Mouse (Mus musculus) T-helper 2 cell (primary cell): ENCODE measurements around the gene Kifc1.
"Not testable (repeated sequence)": the region's sequence is repeated elsewhere in the genome, so short reads cannot be mapped to it uniquely, and the experiment has no call there.

ENCODE experiments used
- in situ Hi-C: fragments of 300-600 bp; cut with MboI, MseI; formaldehyde crosslinking; loops from one replicate; pipeline ENCODE4 v1.15.1; 2025; ENCODE audit warnings: high pct_unique_total_duplicates

The Kifc1 gene

DNA sequence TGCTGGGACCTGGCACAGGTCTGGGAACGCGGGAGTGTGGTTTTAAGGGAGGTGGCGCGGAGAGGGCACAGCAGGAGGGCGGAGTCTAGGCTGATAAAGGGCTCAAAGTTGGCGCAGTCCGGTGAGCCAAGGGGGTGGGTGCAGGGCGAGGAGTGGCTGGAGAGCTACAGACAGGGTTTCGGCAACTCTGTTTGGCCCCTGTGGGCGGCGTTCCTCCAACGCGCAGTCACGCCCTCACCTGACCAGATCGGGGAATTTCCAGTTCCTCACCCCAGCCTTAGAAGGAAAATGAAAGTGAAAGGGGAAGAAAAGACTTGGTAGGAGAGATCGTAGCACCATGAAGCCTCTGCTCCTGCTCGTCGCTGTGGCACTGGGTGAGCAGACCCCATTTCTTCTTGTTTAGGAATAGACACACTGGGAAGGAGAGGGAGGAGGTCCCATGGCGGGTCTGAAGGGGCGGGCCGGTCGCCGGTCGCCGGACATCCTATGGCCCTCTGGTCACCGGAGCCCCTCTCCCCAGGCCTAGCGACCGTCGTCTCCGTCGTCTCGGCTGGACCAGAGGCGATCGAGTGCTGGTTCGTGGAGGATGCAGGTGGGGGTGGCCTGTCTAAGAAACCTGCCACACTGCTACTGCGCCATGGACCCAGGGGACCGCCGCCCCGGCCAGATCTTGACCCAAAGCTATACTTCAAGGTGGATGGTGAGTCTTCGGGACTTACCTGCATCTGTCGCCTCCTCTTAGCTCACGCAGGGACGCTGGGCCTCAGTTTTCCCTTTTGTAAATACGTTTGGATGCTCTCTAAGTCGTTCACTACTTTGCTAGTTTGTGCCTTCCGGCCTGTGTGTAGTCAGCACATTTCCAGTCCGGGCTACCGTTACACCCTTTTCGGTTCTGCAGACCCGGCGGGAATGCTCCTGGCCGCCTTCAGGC lies 29.2 kb upstream of the Kifc1 start:
- in situ Hi-C loops: no loop called here

DNA sequence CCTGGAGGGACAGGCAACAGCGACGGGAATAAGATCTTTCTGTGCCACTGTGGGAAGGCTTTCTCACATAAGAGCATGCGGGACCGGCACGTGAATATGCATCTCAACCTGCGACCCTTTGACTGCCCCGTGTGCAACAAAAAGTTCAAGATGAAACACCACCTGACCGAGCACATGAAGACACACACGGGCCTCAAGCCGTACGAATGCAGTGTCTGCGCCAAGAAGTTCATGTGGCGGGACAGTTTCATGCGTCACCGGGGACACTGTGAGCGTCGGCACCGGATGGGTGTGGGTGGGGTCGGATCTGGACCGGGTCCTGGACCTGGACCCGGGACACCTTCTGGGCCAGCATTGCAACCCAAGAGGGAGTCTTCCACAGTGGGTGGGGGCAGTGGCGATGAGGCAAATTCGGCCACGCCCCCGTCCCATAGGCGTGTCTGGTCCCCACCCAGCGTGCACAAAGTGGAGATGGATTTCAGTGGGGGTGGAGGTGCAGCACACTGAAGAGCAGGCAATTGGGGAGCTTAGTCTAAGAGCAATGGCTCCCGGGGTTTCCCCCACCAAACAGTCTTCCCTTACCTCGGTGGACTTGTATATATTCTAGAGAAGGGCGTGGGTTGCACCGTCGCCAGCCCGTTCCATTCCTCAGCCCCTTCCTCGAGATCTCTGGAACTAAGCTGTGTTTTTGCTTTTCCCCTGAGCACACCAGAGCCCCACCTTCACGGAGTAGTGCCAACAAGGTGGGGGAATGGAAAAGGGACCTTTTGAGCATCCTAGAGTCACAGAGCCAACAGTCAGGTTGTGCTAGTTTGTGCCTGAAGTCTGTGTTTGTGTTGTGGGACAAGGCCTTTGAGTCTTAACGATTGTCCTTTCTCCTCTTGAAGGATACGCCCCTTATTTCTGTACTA lies 28.1 kb upstream of the Kifc1 start:
- in situ Hi-C loops: no loop called here

DNA sequence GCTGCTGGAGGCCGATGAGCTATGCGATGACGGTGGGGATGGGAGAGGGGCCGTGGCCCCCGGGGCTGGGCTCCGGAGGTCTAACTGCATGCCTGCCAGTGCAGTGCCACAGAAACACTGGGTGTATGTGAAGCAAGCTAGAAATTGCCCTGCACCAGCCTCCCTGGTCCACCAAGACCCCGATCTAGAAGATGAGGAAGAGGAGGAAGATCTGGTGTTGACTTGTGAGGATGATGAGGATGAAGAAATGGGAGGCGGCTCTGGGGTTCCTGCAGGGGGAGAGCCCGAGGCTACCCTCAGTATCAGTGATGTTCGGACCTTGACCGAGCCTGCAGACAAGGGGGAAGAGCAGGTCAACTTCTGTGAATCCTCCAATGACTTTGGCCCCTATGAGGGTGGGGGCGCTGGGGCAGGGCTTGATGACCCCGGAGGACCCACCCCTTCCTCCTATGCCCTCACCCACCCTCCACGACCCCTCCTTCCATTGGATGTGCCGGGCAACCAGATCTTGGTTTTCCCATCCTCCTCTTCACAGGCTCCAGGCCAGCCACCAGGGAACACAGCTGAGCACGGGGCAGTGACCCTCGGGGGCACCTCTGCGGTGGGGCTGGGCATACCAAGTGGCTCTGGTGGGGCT lies 27.3 kb upstream of the Kifc1 start:
- in situ Hi-C loops: no loop called here

DNA sequence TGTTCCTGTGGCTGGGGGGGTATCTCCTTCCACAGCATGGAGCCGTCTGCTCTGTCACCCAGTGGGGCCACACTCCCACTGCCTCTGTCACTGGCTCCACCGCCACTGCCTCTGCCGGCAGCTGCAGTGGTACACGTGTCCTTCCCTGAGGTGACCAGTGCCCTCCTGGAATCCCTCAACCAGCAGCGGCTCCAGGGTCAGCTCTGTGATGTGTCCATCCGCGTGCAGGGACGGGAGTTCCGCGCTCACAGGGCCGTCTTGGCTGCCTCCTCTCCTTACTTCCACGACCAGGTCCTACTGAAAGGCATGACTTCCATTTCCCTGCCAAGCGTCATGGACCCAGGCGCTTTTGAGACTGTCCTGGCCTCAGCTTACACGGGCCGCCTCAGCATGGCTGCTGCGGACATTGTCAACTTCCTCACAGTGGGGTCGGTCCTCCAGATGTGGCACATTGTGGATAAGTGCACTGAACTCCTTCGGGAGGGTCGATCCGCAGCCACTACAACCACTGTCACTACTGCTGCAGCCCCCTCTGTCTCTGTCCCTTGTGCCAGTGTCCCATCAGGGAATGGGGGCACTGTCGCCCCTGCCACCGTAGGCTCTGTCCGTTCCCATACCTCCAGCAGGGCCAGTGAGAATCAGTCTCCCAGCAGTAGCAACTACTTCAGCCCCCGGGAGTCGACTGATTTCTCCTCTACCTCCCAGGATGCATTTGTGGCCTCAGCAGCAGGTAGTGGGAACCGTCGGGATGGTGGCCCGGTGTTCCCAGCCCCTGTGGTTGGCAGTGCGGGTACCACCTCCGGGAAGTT lies 26.6 kb upstream of the Kifc1 start:
- in situ Hi-C loops: no loop called here

DNA sequence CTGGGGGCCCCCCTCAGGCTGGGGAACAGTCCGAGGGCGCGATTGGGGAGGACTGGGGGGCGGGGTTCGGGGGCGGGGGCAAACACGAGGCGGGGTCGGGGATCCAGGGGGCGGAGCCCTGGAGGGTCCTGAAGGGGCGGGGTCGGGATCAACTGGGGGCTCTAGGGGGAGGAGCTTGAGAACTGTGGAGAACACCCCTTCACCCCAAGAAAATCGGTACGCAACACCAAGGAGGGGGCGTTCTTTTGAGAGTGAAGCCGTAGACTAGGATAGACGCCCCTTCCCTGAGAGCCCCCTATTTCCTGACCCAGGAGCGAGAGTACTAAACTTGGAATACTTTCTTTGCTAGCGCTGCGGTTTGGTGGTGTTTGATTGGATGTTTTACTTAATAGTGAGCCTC lies 25.8 kb upstream of the Kifc1 start:
- in situ Hi-C loops: no loop called here

DNA sequence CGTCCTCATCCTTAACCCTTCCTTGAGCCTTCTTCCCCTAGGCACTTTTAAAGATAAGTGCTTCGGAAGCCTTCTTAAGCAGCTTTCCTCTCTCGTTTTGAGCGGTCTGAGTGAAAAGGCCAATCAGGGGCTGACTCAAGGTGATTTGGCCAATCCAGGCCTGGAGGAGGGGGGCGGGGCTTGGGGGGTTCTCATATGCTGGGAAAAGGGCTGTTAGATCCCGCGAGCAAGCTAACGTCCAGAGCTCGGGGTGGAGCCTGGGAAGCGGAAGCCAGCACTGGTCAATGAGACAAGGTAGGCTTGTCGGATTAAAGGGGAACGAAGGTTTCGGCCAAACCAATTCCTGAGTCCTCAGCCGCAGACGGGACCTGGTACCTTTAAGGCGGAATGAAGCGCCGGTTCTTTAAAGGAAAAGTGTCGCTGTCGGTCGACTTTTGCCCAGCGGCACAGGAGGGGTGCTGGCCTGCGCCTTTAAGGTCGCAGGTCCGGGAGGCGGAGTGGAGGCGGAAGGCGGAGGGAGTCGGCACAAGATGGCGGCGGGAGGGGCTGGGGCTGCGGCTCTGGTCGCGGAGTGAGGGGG lies 25.3 kb upstream of the Kifc1 start, which contains the start of the genes Tapbp and Zbtb22:
TSS of gene Tapbp (plus strand) at position 229 of the 580 bp plus-strand sequence.
TSS of gene Zbtb22 (plus strand) at position 234 of the 580 bp plus-strand sequence.
- in situ Hi-C loops: no loop called here

DNA sequence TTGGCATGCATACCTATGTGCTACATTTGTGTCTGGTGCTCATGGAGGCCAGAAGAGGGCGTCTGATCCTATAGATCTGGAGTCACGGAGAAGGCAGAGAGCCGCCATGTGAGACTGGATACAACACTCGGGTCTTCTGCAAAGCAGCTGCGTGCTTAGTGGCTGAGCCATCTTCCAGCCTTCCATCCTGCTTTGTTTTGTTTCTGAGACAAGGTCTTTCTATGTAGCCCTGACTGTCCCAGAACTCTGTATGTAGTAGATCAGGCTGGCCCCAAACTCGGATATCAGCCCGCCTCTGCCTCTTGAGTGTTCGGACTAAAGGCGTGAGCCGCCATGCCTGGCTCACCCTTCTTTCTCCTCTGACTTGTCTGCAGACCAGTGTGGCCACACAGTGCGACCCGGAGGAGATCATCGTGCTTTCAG lies 24.5 kb upstream of the Kifc1 start:
- in situ Hi-C loops: no loop called here

DNA sequence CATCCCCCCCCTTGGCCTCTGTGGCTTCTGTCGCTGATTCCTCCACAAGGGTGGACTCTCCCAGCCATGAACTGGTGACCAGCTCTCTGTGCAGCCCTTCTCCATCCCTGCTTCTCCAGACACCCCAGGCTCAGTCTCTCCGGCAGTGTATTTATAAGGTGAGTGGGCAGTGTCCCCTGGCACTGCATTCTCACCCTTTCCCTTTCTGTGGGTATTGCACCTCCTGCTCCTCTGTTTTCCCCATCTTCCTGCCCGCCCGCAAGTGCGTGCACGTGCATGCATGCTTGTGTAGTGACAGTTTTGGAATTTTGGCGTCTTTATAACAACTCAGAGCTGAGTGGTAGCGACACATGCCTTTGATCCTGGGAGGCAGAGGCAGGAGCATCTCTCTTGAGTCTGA lies 23.4 kb upstream of the Kifc1 start:
- in situ Hi-C loops: no loop called here

DNA sequence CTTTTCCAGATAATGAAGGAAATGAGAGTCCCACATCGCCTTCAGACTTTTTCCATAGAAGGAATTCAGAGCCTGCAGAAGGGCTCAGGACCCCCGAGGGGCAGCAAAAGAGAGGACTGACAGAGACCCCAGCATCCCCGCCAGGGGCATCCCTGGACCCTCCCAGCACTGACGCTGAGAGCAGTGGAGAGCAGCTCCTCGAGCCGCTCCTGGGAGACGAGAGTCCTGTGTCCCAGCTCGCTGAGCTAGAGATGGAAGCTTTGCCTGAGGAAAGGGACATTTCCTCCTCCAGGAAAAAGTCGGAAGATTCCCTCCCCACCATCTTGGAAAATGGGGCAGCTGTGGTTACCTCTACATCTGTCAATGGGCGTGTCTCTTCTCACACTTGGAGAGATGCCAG lies 22.8 kb upstream of the Kifc1 start:
- in situ Hi-C loops: no loop called here

DNA sequence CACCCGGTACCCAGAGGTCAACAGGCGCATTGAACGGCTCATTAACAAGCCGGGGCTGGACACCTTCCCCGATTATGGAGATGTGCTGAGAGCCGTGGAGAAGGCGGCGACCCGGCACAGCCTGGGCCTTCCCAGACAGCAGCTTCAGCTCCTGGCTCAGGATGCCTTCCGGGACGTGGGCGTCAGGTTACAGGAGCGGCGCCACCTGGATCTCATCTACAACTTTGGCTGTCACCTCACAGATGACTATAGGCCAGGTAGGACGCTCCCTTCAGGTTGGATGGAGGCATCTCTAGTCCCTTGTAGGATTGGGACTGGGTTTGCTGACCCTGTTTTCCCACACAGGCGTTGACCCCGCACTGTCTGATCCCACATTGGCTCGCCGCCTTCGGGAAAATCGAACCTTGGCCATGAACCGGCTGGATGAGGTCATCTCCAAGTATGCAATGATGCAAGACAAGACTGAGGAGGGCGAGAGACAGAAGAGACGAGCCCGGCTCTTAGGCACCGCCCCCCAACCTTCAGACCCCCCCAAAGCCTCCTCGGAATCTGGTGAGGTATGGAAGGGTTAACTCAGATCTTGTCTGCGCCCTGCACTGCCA lies 21.5 kb upstream of the Kifc1 start:
- in situ Hi-C loops: no loop called here

DNA sequence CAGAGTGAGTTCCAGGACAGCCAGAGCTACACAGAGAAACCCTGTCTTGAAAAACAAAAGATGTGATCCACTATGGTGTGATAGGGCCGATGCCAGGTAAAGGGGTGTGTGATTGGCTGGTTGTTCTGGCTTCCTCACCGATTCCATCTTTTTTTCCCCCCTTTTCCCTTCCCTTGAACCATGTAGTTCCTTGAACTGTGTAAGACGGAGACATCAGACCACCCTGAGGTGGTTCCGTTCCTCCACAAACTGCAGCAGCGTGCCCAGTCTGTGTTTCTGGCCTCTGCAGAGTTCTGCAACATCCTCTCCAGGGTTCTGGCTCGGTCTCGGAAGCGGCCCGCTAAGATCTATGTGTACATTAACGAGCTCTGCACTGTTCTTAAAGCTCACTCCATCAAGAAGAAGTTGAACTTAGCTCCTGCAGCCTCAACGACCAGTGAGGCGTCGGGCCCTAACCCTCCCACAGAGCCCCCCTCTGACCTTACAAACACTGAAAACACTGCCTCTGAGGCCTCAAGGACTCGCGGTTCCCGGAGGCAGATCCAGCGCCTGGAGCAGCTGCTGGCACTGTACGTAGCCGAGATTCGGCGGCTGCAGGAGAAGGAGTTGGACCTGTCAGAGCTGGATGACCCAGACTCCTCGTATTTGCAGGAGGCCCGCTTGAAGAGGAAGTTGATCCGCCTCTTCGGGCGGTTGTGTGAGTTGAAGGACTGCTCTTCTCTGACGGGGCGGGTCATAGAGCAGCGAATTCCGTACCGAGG lies 20.8 kb upstream of the Kifc1 start:
- in situ Hi-C loops: no loop called here

DNA sequence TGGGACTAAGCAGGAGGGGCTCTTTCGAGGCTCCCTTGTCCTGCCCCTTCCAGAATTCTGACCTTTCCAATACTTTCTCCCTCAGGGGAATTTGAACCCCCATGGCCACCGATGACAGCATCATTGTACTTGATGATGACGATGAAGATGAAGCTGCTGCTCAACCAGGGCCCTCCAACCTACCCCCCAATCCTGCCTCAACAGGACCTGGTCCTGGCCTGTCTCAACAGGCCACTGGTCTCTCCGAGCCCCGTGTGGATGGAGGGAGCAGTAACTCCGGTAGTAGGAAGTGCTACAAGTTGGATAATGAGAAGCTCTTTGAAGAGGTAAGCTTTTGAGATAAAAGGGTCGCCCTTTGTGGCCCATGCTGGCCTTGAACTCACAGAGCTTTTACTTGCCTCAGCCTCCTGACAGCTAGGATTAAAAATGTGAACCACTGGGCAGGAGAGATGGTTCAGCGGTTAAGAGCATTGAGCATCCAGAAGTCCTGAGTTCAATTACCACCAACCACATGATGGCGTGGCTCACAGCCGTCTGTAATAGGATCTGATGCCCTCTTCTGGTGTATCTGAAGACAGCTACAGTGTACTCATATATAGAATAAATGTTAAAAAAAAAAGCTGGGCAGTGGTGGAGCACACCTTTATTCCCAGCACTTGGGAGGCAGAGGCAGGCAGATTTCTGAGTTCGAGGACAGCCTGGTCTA lies 20.0 kb upstream of the Kifc1 start:
- in situ Hi-C loops: no loop called here

DNA sequence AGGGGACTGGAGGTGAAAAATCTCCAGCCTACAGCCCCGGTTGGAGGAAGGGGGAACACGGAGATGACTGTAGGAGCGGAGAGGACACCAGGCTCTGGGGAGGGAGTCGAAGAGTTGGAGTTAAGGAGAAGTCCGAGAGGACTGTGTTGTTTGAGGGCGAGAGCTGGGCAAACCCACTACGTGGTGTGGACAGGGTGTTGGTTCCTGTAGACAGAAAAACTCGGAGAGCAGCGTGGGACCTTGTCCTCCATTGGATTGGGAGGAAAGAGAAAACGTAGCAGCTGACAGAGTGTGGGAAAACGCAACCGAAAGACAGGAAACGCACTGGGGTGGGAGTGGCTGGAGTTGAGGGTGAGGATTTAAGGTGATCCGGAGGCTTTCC lies 19.4 kb upstream of the Kifc1 start:
- in situ Hi-C loops: no loop called here

DNA sequence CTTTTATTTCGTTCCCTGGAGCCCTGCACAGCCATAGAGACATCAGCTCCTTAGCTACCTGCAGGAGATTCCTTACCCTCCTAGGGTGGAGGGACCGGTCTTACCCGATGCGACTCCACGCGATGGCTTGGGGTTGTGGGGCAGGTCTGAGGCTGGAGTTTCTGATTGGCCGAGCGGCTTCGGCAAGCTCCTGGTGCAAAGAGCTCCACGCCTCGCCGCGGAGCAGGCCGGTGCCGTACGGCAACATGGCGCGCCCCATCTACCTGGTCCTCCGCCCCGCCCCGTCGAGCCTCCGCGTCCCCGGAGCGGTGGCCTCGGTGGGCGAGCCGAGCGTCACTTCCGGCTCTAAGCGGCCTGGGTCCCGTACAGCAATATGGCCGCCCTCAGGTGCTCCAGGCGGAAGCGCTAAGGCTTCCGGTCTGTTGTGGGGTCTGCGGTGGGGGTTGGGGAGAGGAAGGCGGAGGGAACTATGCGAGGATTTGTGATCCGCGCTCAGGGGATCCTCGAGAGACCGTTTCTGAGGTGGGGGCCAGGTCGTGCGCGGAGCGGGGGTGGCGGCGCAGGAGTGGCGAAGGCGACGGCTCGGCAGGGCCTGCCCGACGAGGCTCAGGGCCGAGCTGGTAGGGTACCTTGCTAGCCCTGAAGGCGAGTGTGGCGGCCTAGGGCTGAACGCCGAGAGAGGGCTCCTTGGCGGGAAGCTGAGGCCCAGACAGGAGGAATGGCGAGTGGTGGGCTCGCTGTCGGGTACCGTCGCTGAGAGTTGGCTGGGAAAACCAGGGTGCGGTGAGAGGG lies 18.8 kb upstream of the Kifc1 start, which contains the start of gene Daxx:
TSS of gene Daxx (plus strand) at position 338 of the 792 bp plus-strand sequence.
- in situ Hi-C loops: no loop called here

DNA sequence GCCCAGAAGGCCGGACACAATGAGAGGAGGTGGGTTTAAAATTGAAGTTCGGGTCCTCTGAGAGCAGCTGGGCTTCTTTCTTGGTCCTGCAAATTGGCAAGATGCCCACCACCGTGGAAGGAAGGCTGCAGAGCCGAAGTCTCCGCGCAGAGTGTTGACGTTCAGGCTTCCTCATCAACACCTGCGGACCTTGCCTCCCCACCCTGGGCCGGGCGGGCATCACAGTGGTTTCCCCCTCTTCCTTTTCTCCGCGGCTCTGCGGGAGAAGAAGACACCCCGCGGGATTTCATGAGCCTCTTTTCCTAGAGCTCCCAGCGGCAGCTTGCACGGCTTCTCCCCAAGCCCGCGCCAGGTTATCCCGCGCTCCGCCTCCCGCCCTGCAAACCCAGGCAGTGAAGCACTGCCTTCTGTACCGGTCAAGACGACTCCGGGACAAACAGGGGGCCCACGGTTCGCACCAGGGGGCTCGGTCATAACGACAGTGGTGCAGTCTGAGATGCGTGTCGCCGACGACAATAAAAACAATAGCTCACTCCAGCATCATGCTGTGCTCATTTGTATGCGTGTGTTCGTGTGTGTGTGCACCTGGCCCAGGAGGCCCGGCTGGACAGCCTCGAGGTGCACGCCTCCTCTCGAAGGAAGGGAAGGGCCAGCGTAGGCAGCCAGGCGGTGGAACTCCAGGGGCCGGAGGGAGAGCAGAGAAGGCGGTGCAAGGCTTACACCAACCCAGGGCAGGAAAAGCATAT lies 18.0 kb upstream of the Kifc1 start:
- in situ Hi-C loops: no loop called here

DNA sequence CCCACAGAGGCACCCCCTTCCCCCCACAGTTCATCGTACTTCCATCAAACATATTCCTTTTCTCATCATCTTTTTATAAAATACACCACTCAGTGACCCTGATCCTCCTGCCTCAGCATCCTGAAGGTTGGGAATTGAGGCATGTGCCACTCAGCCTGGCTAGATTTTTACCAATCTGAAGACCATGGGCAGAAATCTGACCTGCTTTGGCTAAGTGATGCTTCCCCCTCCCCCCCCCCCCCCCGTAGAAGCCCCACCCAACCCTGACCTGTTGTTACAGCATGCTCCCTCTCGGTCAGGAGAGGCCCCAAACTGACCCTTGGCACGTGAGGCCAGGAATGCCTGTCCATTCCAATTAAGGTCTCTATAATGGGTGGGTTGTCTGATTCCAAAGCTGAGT lies 14.4 kb upstream of the Kifc1 start, which contains the start of gene Platr17:
TSS of gene Platr17 (plus strand) at position 301 of the 400 bp plus-strand sequence.
- in situ Hi-C loops: not testable (repeated sequence)
